Mouse (Mus musculus): ENCODE results near the gene Cyp4f14. TPM values are rescaled to one million over a fixed set of nuclear protein-coding genes. Genes with fewer than 3 reads are reported as not detected.

The Cyp4f14 gene
- 0.04 and 0.15 TPM in 2 replicates for polyA plus RNA-seq (2012; rRNA removed)

DNA sequence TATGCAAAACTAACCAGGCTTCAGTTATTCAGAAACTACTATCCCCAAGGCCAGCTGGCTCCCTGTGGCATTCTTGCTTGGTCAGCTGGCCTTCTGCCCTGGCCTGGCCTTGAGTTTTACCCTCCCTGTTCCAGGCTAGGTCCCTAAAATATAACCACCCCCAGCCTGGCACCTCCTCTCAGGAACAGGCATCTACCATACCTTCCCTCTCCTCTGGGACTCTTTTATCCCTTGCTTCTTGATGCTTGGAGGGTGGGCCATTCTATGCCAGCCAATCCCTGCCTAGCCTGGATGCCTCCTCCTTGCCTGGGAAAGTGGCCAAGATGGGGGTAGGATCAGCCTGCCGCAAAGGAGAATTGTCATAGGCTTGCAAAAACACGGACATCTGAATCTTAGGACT, at the start of gene Cyp4f14:
Gene Cyp4f14 (minus strand): TSS at position 212 of the 400 bp plus-strand sequence.
- no peak for TF ChIP-seq POLR2A (IDR thresholded peaks at IDR 0.05; ENCODE audit: borderline replicate concordance, extremely low read depth, insufficient read depth, insufficient read length, poor library complexity, severe bottlenecking)
- TF ChIP-seq CTCF (IDR thresholded peaks at IDR 0.05; ENCODE audit: borderline replicate concordance, extremely low read depth, insufficient read depth, insufficient read length): no peak
- peak; percentile 27 for DNase-seq (ENCODE audit: low read depth)

GRCm38 (mm10) chr17:32965623-32966290, 48.6 kb upstream of the Cyp4f14 start, which contains the start of gene Zfp472:
Gene Zfp472, plus strand, starts transcription at chr17:32965814.
- TF ChIP-seq CTCF (IDR thresholded peaks at IDR 0.05; ENCODE audit: borderline replicate concordance, extremely low read depth, insufficient read depth, insufficient read length) (no peak), POLR2A (IDR thresholded peaks at IDR 0.05; ENCODE audit: borderline replicate concordance, extremely low read depth, insufficient read depth, insufficient read length, poor library complexity, severe bottlenecking) (no peak)
- peak; percentile 97 for DNase-seq (ENCODE audit: low read depth)

- no peak for TF ChIP-seq CTCF (IDR thresholded peaks at IDR 0.05; ENCODE audit: borderline replicate concordance, extremely low read depth, insufficient read depth, insufficient read length)
- TF ChIP-seq POLR2A (IDR thresholded peaks at IDR 0.05; ENCODE audit: borderline replicate concordance, extremely low read depth, insufficient read depth, insufficient read length, poor library complexity, severe bottlenecking): no peak
- DNase-seq (ENCODE audit: low read depth): no peak
Measured at GRCm38 (mm10) chr17:32965253-32965622, 48.1 kb upstream of the Cyp4f14 start.

DNA sequence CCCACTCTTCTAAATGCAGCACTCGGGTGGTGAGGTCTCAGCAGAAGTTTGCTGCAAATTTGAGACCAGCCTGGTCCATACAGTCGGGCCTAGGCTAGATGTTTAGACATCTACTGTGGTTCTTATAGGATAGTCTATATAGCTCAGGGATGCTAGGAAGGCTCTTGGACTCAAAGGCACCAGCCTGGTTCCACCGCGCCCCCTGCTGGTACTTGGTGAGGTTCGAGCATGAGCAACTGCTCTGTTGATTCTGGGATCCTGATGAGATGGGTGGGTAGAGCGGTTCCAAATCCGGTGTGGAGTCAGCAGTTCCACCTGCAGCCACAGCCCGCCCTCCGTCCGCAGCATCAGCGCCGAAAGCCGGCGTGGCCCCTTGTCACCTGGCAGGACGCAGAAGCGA, 34.3 kb upstream of the Cyp4f14 start:
- DNase-seq (ENCODE audit: low read depth): peak; percentile 73

GRCm38 (mm10) chr17:32951006-32951405, 33.9 kb upstream of the Cyp4f14 start:
- no peak for TF ChIP-seq POLR2A (IDR thresholded peaks at IDR 0.05; ENCODE audit: borderline replicate concordance, extremely low read depth, insufficient read depth, insufficient read length, poor library complexity, severe bottlenecking)
- TF ChIP-seq CTCF (IDR thresholded peaks at IDR 0.05; ENCODE audit: borderline replicate concordance, extremely low read depth, insufficient read depth, insufficient read length): no peak
- DNase-seq (ENCODE audit: low read depth): no peak

More for the DNA sequence above, 34.3 kb upstream of the Cyp4f14 start:
- TF ChIP-seq CTCF (IDR thresholded peaks at IDR 0.05; ENCODE audit: borderline replicate concordance, extremely low read depth, insufficient read depth, insufficient read length) (peak; percentile 67), POLR2A (IDR thresholded peaks at IDR 0.05; ENCODE audit: borderline replicate concordance, extremely low read depth, insufficient read depth, insufficient read length, poor library complexity, severe bottlenecking) (no peak)

- TF ChIP-seq POLR2A (IDR thresholded peaks at IDR 0.05; ENCODE audit: borderline replicate concordance, extremely low read depth, insufficient read depth, insufficient read length, poor library complexity, severe bottlenecking) (no peak), CTCF (IDR thresholded peaks at IDR 0.05; ENCODE audit: borderline replicate concordance, extremely low read depth, insufficient read depth, insufficient read length) (no peak)
- no peak for DNase-seq (ENCODE audit: low read depth)
Measured at GRCm38 (mm10) chr17:32950136-32950535, 33.0 kb upstream of the Cyp4f14 start.

DNA sequence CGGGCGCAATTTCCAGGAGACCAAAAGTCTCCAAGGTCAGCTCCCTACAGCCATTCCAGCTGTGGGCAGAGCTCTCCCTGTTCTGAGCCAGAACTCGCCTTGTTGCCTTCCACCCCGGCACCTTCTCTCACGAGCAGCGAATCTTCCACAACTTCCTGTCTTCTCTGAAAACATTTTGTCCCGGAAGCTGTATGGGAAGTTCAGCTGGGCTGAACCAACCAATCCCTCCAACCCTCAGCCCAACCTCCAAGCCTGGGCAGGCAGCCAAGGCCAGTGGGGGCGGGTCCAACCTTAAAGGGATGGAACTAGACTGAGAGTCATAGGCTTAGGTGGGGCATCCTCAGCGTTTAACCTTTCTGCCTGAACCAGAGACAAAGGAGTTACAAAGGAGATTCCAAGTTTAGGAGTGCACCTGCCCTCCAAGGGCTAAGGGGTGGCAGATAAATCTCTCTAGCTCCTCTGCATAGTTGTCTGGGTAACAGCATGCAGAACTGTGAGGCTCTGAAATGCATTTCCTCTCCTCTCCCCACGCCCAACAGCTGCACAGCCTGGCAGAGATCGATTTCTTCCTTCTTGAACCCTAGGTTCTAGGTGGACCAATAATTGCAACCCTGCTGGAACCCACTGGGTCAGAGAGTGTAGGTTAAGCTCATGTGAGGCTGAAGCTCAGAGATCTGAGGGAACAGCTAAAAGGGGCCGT, 30.2 kb upstream of the Cyp4f14 start, which contains the start of gene Cyp4f13:
Gene Cyp4f13 (minus strand): TSS at position 188 of the 700 bp plus-strand sequence.
- no peak for TF ChIP-seq CTCF (IDR thresholded peaks at IDR 0.05; ENCODE audit: borderline replicate concordance, extremely low read depth, insufficient read depth, insufficient read length)
- no peak for TF ChIP-seq POLR2A (IDR thresholded peaks at IDR 0.05; ENCODE audit: borderline replicate concordance, extremely low read depth, insufficient read depth, insufficient read length, poor library complexity, severe bottlenecking)
- DNase-seq (ENCODE audit: low read depth): peak; percentile 93

DNA sequence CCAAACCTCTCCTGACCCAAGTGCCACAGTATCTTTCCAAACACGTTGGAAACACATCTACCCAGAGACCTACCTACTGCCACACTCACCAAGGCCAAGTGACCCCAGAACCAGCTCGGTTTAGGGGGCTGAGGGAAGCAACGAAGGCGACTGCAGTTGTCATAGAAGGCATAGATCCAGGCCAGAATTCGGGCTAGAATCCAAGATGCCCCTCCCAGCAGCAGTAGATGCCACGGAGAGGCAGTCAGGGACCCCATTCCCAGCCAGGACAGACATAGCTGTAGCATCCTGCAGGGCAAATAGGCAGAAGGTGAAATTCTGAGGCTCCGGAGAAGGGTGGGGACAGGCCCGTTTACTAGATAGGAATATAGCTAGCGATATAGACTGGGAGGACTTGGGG, 29.6 kb upstream of the Cyp4f14 start:
- DNase-seq (ENCODE audit: low read depth): no peak
- TF ChIP-seq POLR2A (IDR thresholded peaks at IDR 0.05; ENCODE audit: borderline replicate concordance, extremely low read depth, insufficient read depth, insufficient read length, poor library complexity, severe bottlenecking) (no peak), CTCF (IDR thresholded peaks at IDR 0.05; ENCODE audit: borderline replicate concordance, extremely low read depth, insufficient read depth, insufficient read length) (no peak)

- no peak for DNase-seq (ENCODE audit: low read depth)
- no peak for TF ChIP-seq POLR2A (IDR thresholded peaks at IDR 0.05; ENCODE audit: borderline replicate concordance, extremely low read depth, insufficient read depth, insufficient read length, poor library complexity, severe bottlenecking)
- no peak for TF ChIP-seq CTCF (IDR thresholded peaks at IDR 0.05; ENCODE audit: borderline replicate concordance, extremely low read depth, insufficient read depth, insufficient read length)
Measured at GRCm38 (mm10) chr17:32944402-32945035, 27.4 kb upstream of the Cyp4f14 start.

GRCm38 (mm10) chr17:32943661-32944060, 26.5 kb upstream of the Cyp4f14 start:
- TF ChIP-seq POLR2A (IDR thresholded peaks at IDR 0.05; ENCODE audit: borderline replicate concordance, extremely low read depth, insufficient read depth, insufficient read length, poor library complexity, severe bottlenecking): no peak
- TF ChIP-seq CTCF (IDR thresholded peaks at IDR 0.05; ENCODE audit: borderline replicate concordance, extremely low read depth, insufficient read depth, insufficient read length): no peak
- DNase-seq (ENCODE audit: low read depth): no peak

DNA sequence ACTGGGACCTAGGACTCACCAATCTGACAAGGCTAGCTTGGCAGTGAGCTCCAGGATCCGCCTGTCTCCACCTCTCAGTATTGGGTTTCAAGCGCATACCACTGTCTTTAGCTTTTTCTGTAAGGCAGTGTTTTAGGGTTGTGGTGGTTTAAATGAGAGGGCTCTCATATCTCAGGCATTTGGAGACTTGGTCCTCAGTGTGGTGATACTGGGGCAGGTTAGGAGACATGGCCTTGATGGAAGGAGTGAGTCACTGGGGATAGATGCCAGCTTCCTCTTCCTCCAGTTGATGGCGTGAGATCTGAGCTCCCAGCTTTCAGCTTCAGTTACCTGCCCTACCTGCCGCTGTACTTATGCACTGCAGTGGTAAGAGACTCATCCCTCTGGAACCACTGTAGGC, 22.7 kb upstream of the Cyp4f14 start:
- no peak for DNase-seq (ENCODE audit: low read depth)

More for the DNA sequence above, 22.7 kb upstream of the Cyp4f14 start:
- TF ChIP-seq POLR2A (IDR thresholded peaks at IDR 0.05; ENCODE audit: borderline replicate concordance, extremely low read depth, insufficient read depth, insufficient read length, poor library complexity, severe bottlenecking): no peak
- no peak for TF ChIP-seq CTCF (IDR thresholded peaks at IDR 0.05; ENCODE audit: borderline replicate concordance, extremely low read depth, insufficient read depth, insufficient read length)
